Mouse (Mus musculus) kidney, adult 11 months (tissue): ENCODE measurements around the gene Fscn2.
"Not testable (repeated sequence)": the region's sequence is repeated elsewhere in the genome, so short reads cannot be mapped to it uniquely, and the experiment has no call there.

ENCODE experiments used
- DNase-seq: peaks from one replicate; pipeline ENCODE4 v3.0.0; 2022

Gene Fscn2

DNA sequence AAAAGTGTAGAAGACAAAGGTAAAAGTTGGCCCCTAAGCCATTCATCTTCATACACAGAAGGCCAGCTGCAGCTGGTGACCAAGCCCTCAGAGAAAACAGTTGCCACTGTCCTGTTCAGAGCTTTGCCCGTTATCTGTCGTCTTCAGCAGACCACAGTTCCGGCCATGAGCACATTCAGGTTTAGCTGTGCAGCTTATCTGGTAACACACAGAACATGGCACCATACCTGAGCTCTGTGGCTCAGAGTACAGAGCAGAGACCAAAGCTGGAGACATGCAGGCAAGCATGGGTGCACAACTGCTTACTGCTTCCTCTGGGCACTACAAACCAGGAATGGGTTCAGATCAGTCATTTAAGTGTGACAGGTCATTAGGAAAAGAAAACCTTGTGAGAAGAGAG lies 44.5 kb downstream of the Fscn2 start:
- DNase-seq = no peak

DNA sequence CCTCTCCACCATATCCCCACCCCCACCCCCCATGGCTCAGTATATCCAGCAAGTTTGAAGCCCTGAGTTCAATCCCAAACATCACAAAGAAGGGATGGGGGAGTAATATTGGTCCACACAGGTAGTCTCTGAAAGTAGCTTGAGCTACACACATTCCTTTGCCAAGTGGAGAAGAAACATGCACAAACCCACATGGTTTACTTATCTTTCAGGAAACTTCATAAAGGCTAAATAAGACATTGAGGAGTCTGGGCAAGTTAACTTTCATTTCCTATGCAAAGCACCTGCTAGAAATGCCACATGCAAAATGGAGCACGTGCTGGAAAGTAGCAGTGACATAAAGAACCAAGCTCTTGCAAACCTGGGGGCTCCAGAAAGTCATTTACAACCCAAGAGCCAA lies 45.1 kb downstream of the Fscn2 start:
- no peak for DNase-seq

DNA sequence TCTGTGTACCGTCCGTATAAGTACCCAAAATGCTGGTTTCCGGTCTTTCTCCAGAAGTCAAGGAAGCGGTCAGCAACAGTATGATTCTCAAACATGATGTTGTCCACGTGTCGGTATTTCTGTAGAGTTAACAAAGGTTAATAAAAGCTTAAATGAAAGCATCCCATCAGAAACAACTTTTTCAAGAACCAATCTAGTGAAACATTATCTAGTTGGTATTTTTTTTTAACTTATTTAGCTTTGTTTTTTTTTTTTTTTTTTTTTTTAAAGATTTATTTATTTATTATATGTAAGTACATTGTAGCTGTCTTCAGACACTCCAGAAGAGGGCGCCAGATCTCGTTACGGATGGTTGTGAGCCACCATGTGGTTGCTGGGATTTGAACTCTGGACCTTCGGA lies 52.3 kb downstream of the Fscn2 start:
- not testable (repeated sequence) for DNase-seq
